Mouse (Mus musculus) thymus, adult 2 months (tissue): ENCODE measurements around the gene Lgi4.

Source experiments
- CTCF ChIP-seq: fragments of 200-500 bp; IDR thresholded peaks from 2 replicates; pipeline ENCODE4 v1.5.1; 2012; ENCODE audit warnings: mild to moderate bottlenecking, control low read depth, low read length, moderate library complexity, borderline replicate concordance; ENCODE audit not compliant: control insufficient read depth, poor library complexity, insufficient read depth; ENCODE audit errors: extremely low read depth
- POLR2A ChIP-seq: fragments of 200-500 bp; IDR thresholded peaks from 2 replicates; pipeline ENCODE4 v1.6.1; 2012; ENCODE audit warnings: mild to moderate bottlenecking, low read length, control low read depth, moderate library complexity; ENCODE audit not compliant: control insufficient read depth, poor library complexity, insufficient read depth; ENCODE audit errors: extremely low read depth

DNA sequence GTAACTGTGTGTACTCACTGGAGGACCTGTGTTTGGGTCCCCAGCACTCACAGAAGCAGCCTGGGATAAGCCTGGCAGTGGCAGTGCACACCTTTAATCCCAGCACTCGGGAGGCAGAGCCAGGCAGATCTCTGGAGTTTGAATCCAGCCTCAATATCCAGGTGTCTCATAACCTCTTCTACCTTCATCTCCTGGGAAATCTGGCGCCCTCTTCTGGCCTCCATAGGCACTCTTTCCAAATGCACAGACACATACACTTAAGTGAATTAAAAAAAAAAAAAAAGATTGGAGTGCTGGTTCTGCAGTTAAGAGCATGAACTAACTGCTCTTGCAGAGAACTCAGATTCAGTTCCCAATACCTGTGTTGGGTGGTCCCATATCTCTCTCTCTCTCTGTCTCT is 28.4 kb upstream of the Lgi4 start:
- TF ChIP-seq CTCF = no peak
- TF ChIP-seq POLR2A = no peak
